Mouse (Mus musculus) neutrophil, adult 5-6 weeks (primary cell): ENCODE data around the gene Mtfr1l. TPM values are rescaled to one million over a fixed set of nuclear protein-coding genes. Genes with fewer than 3 reads are reported as not detected.

Source experiments
- ATAC-seq: fragments of 151-379, 151-347 bp; 2 replicates; pipeline ENCODE4 v1.8.0; 2017; ENCODE audit warnings: mild to moderate bottlenecking, moderate TSS enrichment; ENCODE audit not compliant: insufficient number of reproducible peaks, poor library complexity, low FRiP score, severe bottlenecking; ENCODE audit errors: extremely low read depth
- total RNA-seq: library from RNA; stranded (forward); fragments of 200-1000 nt; gene quantifications from 2 replicates; pipeline ENCODE4 v1.2.3, GENCODE M21; 2017

The Mtfr1l gene
- 37.7 and 39.2 TPM in 2 replicates for total RNA-seq

DNA sequence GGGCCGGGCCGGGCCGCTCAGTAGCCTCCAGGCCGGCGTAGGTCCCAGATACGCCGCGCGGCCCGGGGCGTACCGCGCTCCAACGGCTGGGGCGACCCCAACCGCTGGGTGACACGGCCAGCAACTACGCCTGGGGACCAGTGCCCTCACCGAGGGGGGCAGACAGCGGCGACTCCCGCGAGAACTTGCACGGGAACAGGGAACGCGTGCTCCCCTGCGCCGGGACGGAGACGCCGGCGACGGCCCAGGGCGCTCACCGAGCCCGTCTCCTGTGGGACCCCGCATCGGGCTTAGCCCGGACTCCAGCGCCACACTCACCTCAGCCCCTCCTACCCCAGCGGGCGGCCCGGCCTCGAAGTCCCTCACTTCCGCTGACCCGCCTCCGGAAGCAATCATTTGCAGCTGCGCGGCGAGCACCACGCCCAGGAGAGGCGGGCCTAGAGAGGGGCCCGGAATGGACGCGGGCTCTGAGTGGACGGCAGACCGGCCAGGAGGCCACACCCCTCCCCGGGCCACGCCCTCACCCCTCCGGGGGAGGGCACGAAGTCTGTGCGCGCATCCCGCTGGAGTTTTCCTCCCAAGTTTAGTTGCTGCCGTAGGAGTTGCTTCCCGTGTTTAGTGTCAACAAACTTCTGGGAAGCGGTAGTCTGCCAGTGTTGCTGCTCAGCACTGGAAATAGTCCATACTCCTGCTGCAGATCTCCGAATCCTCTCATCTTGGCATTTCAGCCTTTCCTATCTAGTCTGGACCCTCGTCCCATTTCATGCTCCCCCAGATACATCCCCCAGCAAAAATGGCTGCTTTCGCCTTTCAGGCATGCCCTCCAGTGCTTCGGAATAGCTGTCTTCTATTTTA is at the start of gene Mtfr1l:
TSS of gene Mtfr1l (minus strand) at position 456 of the 855 bp plus-strand sequence.
- ATAC-seq = peak; percentile 93

DNA sequence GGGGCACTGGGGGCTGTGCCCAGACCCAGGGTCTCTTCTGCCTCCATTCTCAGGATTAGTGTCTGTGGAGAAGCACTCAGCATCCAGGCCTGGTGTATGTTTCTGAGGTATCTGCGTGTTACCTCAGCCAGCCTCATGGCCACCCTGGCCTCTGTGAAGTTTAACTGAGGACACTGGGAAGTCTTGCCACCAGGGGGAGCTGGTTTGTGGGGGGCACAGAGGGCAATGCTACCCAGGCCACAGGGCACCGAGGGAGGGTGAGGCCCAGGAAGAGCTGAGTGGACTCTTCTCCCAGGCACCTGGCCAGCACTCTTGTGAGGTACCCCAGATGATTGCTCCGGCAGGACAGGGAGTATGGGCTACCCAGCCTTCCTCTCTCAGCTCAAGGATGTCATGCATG is 48.3 kb upstream of the Mtfr1l start:
- ATAC-seq = peak; percentile 37; the same call in 1 of the 2 replicates

DNA sequence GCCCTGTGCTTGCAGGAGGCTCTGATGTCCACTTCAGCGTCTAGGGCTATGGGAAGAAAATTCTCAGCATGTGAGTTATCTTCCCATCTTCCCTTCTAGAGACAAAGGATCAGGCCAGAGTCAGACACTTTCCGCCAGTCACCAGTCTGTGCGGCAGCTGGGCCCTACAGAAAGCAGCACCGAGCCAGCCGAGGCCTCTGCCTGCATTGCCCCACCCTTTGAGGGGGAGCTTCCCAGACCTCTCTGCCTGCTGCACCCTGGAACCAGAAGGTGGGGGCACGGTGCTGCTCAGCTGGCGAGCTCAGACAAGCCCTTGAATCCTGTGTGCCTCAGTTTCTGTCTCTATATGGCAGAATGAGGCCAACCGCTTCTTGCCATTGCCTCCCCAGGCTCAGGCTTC is 46.2 kb upstream of the Mtfr1l start:
- no peak for ATAC-seq

DNA sequence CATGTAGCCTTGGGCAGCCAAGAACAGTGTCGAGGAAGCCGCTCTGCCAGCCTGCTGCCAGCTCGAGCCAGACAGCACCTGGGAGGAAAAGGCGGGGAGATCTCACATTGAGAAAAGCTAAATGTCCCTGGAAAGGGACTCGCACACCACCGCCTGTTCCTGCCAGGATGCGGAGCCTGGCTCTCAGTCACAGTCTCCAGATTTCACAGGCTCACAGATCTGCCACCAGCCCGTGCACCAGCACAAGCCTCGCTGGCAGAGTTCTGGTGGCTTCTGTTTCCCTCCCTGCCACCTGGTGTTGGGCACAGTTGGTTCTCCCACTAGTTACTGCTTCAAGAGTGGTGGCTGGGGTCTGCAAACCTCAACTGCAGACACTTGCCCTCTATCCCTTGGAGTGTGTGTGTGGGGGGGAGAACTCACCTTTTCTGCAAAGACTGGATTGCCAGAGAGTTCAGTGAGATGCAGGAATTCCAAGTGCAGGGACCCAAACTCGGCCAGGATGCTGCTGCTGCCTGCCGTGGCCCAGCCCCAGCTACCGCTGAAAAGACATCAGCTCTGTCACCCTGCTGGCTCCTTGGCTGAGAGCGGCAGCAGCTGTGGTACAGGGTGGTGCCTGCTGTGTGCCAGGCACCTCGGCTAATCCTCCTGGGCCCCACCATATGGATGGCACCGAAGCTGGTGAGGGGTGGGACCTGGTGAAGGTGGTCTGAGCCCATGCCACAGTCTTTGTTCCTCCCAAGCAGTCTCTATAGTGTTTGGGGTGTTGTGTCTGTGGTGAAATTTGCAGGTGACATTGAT is 45.4 kb upstream of the Mtfr1l start:
- no peak for ATAC-seq

DNA sequence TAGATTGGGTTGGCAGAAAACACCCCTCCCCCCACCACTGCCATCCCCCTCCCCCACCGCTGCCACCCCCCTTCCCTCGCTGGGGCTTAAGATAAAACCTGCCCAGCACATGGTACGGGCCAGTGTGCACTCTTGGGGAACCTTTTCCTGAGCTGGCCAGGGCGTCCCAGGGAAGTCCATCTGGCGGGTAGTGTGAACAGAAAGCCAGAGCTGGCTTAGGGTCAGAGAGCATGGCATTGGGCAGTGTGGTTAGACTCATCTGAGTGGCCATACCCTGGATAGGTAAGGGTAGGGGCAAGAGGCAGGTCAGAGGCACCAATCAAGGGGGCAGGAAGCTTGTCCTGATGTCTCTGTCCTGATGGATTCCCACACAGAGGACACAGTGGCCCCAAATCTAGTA is 44.4 kb upstream of the Mtfr1l start:
- no peak for ATAC-seq

DNA sequence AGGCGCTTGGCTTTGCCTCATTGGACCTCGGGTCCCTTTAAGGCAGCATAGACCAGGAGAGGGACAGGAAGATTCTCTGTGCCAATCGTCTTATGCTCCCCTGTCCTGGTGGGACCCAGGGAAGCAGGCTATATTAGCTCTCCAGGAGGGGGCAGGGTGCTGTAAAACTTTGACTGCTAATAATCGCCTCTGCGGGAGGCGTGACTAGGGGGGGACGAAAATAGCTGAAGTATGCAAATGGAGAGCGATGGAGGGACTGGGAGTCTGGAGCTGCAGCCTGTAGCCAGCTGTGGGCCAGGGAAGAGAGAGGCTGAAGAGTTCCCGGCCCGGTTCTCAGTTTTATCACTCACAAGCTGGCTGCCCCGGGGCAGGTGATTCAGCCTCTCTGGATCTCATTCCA is 44.0 kb upstream of the Mtfr1l start:
- ATAC-seq = no peak

DNA sequence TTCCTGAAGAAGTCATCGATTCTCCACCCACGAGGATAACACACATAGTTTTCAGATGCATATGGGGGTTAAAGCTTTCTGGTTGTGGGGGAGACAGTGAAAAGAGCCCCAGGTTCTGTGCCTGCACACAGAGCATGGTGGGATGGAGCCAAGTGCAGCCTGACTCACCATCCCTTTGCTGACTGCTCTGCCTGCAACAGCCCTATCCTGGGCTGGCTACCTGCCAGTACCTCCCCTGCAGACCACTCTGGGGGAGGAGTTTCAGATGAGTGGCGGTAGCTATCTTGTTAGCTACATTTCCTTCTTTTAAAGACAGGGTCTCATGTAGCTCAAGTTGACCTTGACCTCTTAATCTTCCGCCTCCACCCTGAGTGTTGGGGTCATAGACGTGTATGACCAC is 43.2 kb upstream of the Mtfr1l start:
- ATAC-seq = no peak

DNA sequence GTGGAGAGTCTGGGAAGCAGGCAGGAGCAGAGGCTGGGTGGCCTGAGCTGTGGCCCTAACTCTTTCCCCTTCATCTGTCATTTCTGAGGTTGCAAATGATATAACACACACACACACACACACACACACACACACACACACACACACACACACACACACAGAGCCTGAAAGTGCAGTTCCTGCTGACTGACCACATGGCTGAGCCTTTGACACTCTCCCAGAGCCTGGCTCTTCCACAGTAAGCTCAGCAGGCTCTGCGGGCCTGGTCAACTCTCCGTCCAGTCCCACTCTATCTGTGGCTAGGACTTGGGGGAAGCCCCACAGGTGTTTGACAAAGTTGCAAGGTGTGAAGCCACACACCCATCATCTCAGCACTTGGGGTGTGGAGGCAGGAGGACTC is 42.1 kb upstream of the Mtfr1l start:
- no peak for ATAC-seq

DNA sequence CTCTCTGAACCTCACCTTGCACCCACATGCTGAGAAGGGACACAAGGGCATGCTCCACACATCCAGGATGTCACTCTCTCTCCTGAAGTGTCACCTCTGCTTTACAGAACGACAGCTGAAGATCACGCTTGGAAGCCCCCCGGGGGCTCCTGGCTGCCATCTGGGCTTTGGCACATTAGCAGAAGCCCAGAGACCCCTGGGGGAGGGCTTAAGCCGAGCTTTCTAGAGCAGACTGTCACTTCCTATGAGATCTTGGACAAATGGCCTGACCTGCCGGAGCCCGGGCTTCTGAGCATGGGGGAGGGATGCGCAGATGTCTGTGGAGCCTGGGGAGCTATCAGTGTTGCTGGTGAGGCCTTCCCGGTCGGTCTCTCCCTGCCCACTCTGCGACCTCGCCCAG is 40.3 kb upstream of the Mtfr1l start:
- no peak for ATAC-seq

DNA sequence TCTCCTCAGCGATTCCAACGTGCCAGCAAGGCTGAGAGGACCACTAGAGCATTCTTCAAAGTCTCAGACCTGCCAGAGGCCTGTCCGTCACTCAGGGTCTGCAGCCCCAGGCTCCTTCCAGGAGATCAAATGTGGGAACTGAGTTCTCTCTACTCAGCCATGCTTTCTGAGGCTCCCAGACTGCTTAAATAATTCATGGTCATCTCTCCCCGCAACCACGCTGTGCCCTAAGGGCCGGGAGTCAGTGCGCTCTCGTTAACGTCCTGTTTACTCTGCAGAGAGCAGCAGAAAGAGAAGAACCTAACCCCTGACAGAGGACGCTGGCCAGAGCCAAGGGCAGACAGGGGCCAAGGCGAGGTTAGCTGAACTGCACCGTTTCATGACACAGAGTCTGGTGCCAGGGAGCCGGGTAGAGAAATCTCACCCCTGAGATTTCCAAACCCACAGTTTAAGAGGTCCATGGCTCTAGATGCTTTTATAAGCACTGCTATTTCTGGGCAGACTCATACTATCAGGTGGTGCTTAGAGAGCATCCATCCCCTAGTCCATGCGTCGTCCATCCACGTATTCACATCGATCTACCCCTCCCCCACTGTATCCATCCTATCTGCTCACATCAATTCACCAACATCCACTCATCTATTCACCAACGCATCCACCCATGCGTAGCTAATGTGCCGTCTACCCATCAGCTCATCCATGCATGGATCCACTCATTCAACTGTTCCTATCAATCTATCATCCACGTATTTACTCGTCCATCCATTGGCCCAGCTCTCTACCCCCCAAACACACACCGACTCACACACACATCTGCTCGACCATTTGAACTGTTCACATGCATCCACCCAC is 37.5 kb upstream of the Mtfr1l start:
- ATAC-seq = no peak

DNA sequence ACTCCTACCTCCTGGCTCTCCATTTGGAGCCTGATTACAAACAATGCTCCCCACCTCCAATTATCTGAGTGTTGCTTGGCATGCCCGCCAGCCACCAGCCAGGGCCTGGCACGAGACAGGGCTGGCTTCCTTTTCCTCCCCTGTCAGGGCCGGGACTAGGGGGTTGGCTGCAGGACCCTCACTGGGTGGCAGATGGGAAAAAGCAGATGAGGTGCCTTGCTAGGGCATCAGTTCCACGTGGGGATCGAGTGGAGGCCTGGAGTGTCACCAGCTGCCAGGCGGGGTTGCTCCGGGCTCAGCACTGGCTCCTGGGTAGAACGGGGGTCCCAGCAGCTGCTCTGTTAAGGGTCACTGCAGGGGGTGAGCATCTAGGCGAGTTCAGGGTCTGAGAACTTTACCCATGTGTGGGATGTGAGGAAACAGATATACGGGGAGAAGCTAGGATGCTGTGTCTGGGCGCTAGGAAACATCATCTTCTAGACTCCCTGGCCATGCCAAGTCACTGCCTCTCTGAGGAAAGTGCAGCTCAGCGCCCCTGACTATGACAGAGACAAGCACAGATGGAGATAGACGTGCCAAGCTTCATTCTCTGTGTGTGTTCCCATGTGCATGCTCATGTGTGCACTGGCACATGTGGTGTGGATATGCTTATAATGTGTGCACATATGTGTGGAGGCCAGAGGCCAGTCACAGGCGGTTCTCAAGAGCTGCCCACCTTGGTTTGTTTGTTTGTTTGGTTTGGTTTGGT is 35.7 kb upstream of the Mtfr1l start:
- ATAC-seq = no peak

DNA sequence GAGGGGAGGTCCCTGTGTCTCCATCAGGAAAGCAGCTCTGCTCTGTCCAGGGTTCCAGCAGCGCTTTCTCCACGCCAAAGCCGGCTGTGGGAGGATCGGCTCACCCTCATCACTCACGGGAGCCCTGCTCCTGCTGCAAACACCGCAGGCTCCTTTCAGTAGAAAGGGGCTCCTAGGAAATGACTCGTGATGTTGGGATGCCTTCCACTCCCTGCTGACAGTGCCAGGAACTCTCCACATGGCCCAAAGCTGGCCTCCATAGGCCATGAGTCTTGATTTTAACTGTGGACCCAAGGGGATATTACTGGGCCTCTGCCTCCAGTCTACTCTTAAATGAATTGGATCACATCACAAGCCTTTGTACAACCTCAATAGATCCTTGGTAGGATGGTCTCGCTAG is 34.6 kb upstream of the Mtfr1l start:
- ATAC-seq = no peak

DNA sequence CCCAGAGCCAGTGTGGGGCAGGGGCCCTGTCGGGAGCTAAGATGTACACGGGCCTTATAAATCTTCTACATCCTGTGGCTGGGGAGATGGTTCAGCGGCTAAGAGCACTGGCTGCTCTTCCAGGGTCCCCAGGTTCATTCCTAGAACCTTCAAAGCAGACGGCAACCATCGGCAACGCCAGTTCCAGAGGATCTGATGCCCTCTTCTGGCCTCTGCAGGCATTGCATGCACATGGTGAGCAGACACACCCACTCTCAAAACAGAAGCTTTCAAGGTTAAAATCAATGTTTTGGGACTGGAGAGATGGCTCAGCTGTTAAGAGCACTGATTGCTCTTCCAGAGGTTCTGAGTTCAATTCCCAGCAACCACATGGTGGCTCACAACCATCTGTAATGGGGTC is 34.0 kb upstream of the Mtfr1l start:
- no peak for ATAC-seq

DNA sequence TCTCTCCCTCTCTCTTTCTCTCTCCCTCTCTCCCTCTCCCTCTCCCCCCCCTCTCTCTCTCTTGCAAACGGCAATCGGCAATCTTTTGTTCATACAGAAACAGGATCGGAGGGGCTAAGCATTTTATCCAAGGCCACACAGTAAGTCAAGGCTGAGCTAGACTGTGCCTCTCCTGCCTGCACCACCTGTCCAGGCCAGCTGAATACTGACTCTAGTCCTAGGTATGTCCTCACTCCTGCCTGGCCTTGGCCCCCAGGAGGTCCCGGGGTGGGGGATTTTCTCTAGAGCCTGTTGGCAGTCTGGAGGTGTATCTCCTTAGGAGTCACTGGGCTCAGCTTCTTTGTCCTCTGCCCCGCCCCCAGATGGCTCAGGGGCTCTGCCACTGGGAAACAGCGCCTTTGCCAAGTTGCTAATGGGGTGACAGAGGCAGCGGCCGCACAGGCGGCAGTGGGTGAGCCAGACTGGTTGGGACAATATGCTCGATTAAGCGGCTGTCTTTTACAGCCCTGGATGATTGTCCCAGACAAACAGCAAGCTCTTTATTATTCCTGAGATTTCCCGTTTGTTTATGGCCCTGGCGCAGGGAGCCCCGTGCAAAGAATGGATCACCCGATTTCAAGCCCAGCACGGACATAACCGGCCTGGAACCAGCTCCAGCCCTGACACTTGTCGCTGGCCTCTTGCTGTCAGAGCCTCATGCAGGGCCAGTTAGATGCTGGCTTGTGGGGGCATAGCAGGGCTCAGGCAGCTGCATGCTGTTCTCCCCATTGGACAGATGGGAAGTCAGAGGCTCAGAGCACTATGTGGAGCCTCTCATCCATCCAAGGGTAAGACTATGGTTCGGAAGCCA is 32.4 kb upstream of the Mtfr1l start:
- ATAC-seq = no peak

DNA sequence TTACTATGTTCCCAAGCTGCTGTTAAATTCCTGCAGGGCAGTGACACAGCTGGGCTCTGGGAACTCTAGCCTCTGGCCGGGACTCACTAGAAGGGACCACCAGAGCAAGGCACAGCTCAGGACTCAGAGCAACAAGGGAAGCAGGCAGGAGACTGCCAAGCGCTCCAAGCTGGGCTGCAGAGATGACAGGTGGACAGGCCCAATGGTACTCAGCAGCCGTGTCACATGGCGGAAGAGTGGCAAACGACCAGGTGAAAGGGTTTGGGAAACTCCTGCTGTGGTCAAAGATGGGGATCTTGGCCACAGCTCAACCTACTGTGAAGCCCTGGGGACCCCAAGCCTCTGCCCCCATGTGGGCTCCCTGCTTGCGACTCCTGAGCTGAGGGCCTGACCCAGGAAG is 28.9 kb upstream of the Mtfr1l start:
- no peak for ATAC-seq

DNA sequence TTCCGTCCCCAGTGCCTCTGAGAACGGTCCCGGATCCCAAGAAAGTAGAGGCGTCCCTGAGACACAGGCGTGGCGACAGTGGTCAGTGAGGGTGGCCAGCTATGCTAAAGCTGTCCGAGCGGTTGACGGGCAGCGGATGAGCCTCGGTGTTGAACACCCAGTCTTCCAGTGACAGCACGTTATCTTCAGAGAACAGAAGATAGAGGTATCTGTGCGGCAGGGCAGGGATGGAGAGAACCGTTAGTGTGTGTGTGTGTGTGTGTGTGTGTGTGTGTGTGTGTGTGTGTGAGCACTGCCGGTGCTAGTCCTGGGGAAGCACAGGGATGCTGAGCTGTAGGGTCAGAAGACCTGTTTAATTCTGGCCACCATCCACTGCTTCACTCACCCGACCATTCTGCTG is 28.4 kb upstream of the Mtfr1l start:
- no peak for ATAC-seq

DNA sequence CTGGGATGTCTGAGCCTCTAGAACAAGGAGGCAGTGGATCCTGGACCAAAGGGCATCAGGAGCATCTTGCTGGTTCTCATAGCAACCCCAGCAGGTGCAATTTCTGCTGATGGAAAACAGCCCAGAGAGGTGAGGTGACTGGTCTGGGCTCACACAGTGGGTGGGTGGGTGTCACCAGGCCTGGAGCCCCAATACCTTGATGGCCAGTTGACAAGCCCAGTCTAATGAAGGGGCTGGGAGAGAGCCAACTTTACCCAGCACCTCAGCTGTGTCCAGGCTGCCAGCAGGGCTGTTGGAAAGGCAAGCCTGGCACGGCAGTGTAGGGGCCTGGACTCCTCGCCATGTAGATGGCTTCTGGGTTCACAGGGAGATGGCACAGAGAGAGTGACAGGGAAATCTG is 26.8 kb upstream of the Mtfr1l start:
- no peak for ATAC-seq

DNA sequence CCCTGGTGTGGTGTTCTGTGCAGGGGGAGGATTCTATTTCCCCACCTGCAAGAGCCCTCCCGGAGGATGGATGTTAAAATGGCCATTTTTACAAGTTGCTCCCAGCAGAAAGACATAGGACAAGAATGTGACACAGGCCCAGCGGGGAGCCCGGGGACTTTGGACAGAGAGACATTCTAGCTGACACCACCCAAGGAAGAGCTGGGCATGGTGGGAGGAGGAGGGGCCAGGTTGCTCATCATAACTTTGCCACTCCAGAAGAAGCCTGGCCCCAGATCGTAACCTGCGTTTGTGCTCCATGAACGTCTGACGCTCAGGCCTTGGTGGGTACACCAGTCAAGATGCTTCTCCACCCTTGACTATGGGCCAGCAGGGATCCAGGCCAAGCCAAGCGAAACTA is 25.5 kb upstream of the Mtfr1l start:
- ATAC-seq = no peak
